Mouse (Mus musculus): ENCODE data around the gene Skint4.

The Skint4 gene

GRCm38 (mm10) chr4:112071716-112072115, at the start of gene Skint4:
Skint4 (plus strand) TSS chr4:112072016.
- DNase-seq: no peak
